Mouse (Mus musculus): ENCODE measurements around the gene Opn4.

Gene Opn4

GRCm38 (mm10) chr14:34561647-34562046 lies 38.3 kb downstream of the Opn4 start:
- no peak for DNase-seq

DNA sequence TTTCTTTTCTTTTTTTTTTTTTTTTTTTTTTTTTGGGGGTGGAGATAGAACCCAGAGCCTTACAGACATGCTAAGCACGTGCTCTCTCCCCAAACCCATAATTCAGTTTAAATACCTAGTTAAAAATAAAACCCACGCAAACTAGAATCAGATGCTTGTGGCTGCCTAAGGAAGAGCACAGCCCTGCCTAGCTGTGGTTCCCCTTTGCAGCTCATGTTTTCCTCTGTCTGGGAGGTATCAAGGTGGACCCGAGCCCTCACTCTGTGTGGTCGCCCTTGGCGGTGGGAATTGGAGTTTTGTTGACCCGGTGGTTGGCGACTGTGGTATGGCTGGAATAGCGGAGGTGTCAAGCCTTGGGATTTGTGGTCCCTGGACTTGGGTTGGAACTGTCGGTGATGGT lies 41.0 kb downstream of the Opn4 start:
- no peak for DNase-seq

DNA sequence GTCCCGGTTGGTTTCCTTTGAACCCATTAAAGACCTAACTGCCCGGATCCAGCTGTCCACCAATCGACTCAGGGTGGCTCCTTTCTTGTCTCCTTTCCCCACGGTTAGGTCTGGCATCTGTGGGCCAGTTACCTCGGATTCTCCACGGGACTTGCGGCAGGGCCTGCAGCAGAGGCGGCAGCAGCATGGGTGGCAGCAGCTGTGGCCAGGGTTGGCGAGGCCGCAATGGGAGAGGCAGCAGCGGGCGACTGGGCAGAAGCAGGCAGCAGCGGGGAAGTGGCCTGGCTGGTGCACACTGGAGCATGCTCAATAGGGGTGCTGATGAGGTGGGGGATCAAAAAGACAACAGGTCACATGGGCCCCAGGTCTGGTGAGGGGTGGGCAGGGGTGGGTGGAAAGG lies 44.7 kb downstream of the Opn4 start:
- DNase-seq = no peak

GRCm38 (mm10) chr14:34554047-34554446 lies 45.9 kb downstream of the Opn4 start:
- DNase-seq = no peak

GRCm38 (mm10) chr14:34553470-34553869 lies 46.5 kb downstream of the Opn4 start:
- no peak for DNase-seq

GRCm38 (mm10) chr14:34552226-34552625 lies 47.7 kb downstream of the Opn4 start:
- DNase-seq = no peak

- peak; percentile 85 for DNase-seq
Observed at GRCm38 (mm10) chr14:34549004-34549671, 50.8 kb downstream of the Opn4 start.

GRCm38 (mm10) chr14:34548391-34549001 lies 51.4 kb downstream of the Opn4 start:
- peak; percentile 57 for DNase-seq

GRCm38 (mm10) chr14:34544545-34544944 lies 55.4 kb downstream of the Opn4 start:
- no peak for DNase-seq

GRCm38 (mm10) chr14:34544001-34544400 lies 55.9 kb downstream of the Opn4 start:
- no peak for DNase-seq

DNA sequence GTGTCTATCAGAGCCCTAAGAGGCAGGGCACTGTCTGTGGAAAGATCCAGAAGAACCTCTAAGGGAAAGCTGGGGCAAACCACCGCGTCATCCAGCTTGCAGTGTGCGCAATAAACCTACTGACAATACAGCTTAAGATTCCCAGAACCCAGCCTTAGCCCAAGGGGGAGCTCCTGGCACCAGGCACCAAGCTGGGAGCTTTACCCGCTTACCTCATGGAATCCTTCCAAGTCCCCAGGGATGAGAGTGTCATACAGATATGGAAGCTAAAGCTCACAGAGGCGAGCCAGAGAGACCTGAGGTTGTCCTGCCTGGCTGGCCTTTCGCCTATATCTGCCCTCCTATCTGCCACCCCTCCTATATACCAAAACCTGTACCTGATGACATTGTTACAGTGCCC lies 56.3 kb downstream of the Opn4 start:
- no peak for DNase-seq

DNA sequence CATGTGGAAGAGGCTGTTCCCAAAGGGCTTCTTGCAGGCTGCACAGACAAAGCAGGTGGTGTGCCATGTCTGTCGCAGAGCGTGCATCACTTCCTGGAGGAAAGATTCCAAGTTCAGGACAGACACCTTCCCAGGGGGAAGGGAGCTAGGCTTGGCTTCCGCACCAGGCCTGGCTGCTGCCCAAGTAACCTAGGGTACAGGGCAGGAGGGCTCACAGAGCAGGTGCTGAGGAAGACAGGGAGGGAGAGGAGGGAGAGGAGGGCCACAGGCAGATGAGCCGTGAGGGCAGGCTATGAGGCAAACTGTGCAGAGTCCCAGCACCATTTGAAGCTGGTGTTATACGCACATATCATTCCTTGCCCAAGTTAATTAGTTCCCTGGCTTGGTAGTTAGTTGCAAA lies 58.0 kb downstream of the Opn4 start:
- DNase-seq = no peak

GRCm38 (mm10) chr14:34540685-34541162 lies 59.2 kb downstream of the Opn4 start:
- peak; percentile 23 for DNase-seq

All from right cerebral cortex, postnatal 4 days (tissue).